In genomic region chr7:130593375-130594239, GRCm38 (mm10) we compare ENCODE assay signal across 7 mouse cellular contexts. TPM values are rescaled to one million over a fixed set of nuclear protein-coding genes. Genes with fewer than 3 reads are reported as not detected.
DNase-seq lines count a peak whose midpoint lies in the region; ATAC-seq and TF ChIP-seq lines count a peak whose summit lies in the region.
"Not testable (repeated sequence)": the region's sequence is repeated elsewhere in the genome, so short reads cannot be mapped to it uniquely, and the experiment has no call there.

No protein-coding gene starts in this region.

- ATAC-seq in hindbrain, embryonic 14.5 days (ENCODE audit: low FRiP score) = peak; percentile 75; the same call in 1 of the 2 replicates
- peak; percentile 74 for ATAC-seq in megakaryocyte-erythroid progenitor cell, adult 5-6 weeks (replicated peaks; ENCODE audit: low FRiP score, low TSS enrichment, poor library complexity, severe bottlenecking)
- peak; percentile 74 for ATAC-seq in neural tube, embryonic 11.5 days (ENCODE audit: insufficient read depth, low FRiP score, low TSS enrichment)

- peaks cover 29% of the 10 kb centered on the region for H3K4me1 ChIP-seq in forebrain, embryonic 10.5 days
- not testable (repeated sequence) for H3K4me1 ChIP-seq in hindbrain, embryonic 14.5 days (replicated peaks; ENCODE audit: control insufficient read depth, insufficient read depth, low read length); neural tube, embryonic 11.5 days (ENCODE audit: control insufficient read depth, insufficient read depth, low read length)

- not testable (repeated sequence) for H3K36me3 ChIP-seq in forebrain, embryonic 10.5 days (replicated peaks); hindbrain, embryonic 14.5 days (replicated peaks; ENCODE audit: control insufficient read depth, insufficient read depth); neural tube, embryonic 11.5 days (ENCODE audit: control insufficient read depth, insufficient read depth, low read length)

- H3K4me2 ChIP-seq in hindbrain, embryonic 14.5 days (replicated peaks); neural tube, embryonic 11.5 days (ENCODE audit: low read depth): not testable (repeated sequence)

- not testable (repeated sequence) for TF ChIP-seq CTCF in gastrocnemius, adult 2 months (IDR thresholded peaks at IDR 0.05)

- not testable (repeated sequence) for H3K9me3 ChIP-seq in forebrain, embryonic 10.5 days; hindbrain, embryonic 14.5 days (ENCODE audit: control insufficient read depth, low read length); neural tube, embryonic 11.5 days (ENCODE audit: control insufficient read depth, low read length)

- DNase-seq in cerebellum, postnatal 10 days = peak; percentile 73
- peak; percentile 37 for DNase-seq in forebrain, embryonic 10.5 days (ENCODE audit: extremely low spot score, low spot score)
- DNase-seq in gastrocnemius, adult 2 months; neural tube, embryonic 11.5 days (ENCODE audit: low spot score): not testable (repeated sequence)
- peak; percentile 68 for DNase-seq in hindbrain, embryonic 14.5 days (ENCODE audit: low spot score)
- DNase-seq in kidney, postnatal 14 days = peak; percentile 39

- H3K27me3 ChIP-seq in forebrain, embryonic 10.5 days (ENCODE audit: poor library complexity, severe bottlenecking) = peaks cover 30% of the 10 kb centered on the region
- not testable (repeated sequence) for H3K27me3 ChIP-seq in hindbrain, embryonic 14.5 days (ENCODE audit: control insufficient read depth, insufficient read depth, low read length); neural tube, embryonic 11.5 days (ENCODE audit: control insufficient read depth, insufficient read depth, low read length)

- H3K4me3 ChIP-seq in forebrain, embryonic 10.5 days; hindbrain, embryonic 14.5 days (replicated peaks; ENCODE audit: low read length); neural tube, embryonic 11.5 days (ENCODE audit: low read depth, low read length): not testable (repeated sequence)
- peak overlapping the region; percentile 71 for H3K4me3 ChIP-seq in gastrocnemius, adult 2 months

- WGBS in forebrain, embryonic 10.5 days = 43% methylated on average over 8 of the region's 11 CpGs
- WGBS in hindbrain, embryonic 14.5 days = 29% methylated on average over 6 of the region's 11 CpGs
- 57% methylated on average over 7 of the region's 11 CpGs for WGBS in neural tube, embryonic 11.5 days

- H3K27ac ChIP-seq in forebrain, embryonic 10.5 days = 0 out of 2 replicates have a peak overlapping the region, but pooled peaks have one; percentile 64
- peak overlapping the region; percentile 83 for H3K27ac ChIP-seq in gastrocnemius, adult 2 months
- H3K27ac ChIP-seq in hindbrain, embryonic 14.5 days = peak overlapping the region; percentile 30
- H3K27ac ChIP-seq in neural tube, embryonic 11.5 days (ENCODE audit: low read depth, low read length) = not testable (repeated sequence)

- not testable (repeated sequence) for H3K9ac ChIP-seq in hindbrain, embryonic 14.5 days; neural tube, embryonic 11.5 days (ENCODE audit: low read length)

- intact Hi-C loops in gastrocnemius, adult 2 months (cut with DNase I) = not testable (repeated sequence)

RNA-seq across cellular contexts. Expression of gene Tacc2, which starts 16.4 kb away (rescaled TPM):
- polyA plus RNA-seq in forebrain, embryonic 10.5 days (2016; fragmentation: Nextera tagmentation; extraction: Ambion mirVana) = 38.2 and 40.3 TPM in 2 replicates
- total RNA-seq in gastrocnemius, adult 2 months (2021) = 100 to 1,000 TPM; 515 to 576 TPM
- 58.9 and 61.6 TPM in 2 replicates for polyA plus RNA-seq in hindbrain, embryonic 14.5 days (2014; fragmentation: Nextera tagmentation; extraction: Ambion mirVana)
- total RNA-seq in megakaryocyte-erythroid progenitor cell, adult 5-6 weeks (2014; fragmentation: Nextera tagmentation) = 9.1 and 14.2 TPM in 2 replicates
- 0.88 and 1.6 TPM in 2 replicates for total RNA-seq in megakaryocyte-erythroid progenitor cell, adult 5-6 weeks (2017)
- 56.6 and 62.6 TPM in 2 replicates for polyA plus RNA-seq in neural tube, embryonic 11.5 days (2014; fragmentation: Nextera tagmentation; extraction: Ambion mirVana)

RNA-seq across cellular contexts. Expression of gene Nsmce4a, which starts 20.7 kb away (rescaled TPM):
- polyA plus RNA-seq in forebrain, embryonic 10.5 days (2016; fragmentation: Nextera tagmentation; extraction: Ambion mirVana) = 197 and 203 TPM in 2 replicates
- total RNA-seq in gastrocnemius, adult 2 months (2021) = 10 to 100 TPM; 28.6 to 33.8 TPM
- 96.7 and 99.6 TPM in 2 replicates for polyA plus RNA-seq in hindbrain, embryonic 14.5 days (2014; fragmentation: Nextera tagmentation; extraction: Ambion mirVana)
- total RNA-seq in megakaryocyte-erythroid progenitor cell, adult 5-6 weeks (2014; fragmentation: Nextera tagmentation) = 180 and 183 TPM in 2 replicates
- total RNA-seq in megakaryocyte-erythroid progenitor cell, adult 5-6 weeks (2017) = 203 and 229 TPM in 2 replicates
- 189 and 194 TPM in 2 replicates for polyA plus RNA-seq in neural tube, embryonic 11.5 days (2014; fragmentation: Nextera tagmentation; extraction: Ambion mirVana)
